Mouse (Mus musculus) neural tube, embryonic 13.5 days (tissue): Measurements from ENCODE around the gene Zfyve28. TPM values are rescaled to one million over a fixed set of nuclear protein-coding genes. Genes with fewer than 3 reads are reported as not detected.

Source experiments
- ATAC-seq: fragments of 200-750 bp; cut with Nextera tagmentation; 2 replicates; pipeline ENCODE4 v1.8.0; 2017; ENCODE audit warnings: low read depth, mild to moderate bottlenecking, moderate TSS enrichment, moderate library complexity
- H3K27ac ChIP-seq: fragments of 300-500 bp; sonication (generic); replicated peaks from 2 replicates; pipeline ENCODE4 v1.5.1; 2015; ENCODE audit warnings: moderate library complexity, mild to moderate bottlenecking, inconsistent platforms
- H3K27me3 ChIP-seq: fragments of 300-500 bp; sonication (generic); 2 replicates; pipeline ENCODE4 v1.6.1; 2015; ENCODE audit warnings: mild to moderate bottlenecking, inconsistent platforms
- H3K36me3 ChIP-seq: fragments of 300-500 bp; sonication (generic); 2 replicates; pipeline ENCODE4 v1.6.1; 2015; ENCODE audit warnings: mild to moderate bottlenecking, inconsistent platforms
- H3K4me1 ChIP-seq: fragments of 300-500 bp; sonication (generic); replicated peaks from 2 replicates; pipeline ENCODE4 v1.6.1; 2015; ENCODE audit warnings: inconsistent platforms
- H3K4me2 ChIP-seq: fragments of 300-500 bp; sonication (generic); 2 replicates; pipeline ENCODE4 v1.6.1; 2015; ENCODE audit warnings: inconsistent platforms, mild to moderate bottlenecking, moderate library complexity
- H3K4me3 ChIP-seq: fragments of 300-500 bp; sonication (generic); 2 replicates; pipeline ENCODE4 v1.5.1; 2015; ENCODE audit warnings: mild to moderate bottlenecking, inconsistent platforms
- H3K9ac ChIP-seq: fragments of 300-500 bp; sonication (generic); 2 replicates; pipeline ENCODE4 v1.6.1; 2015; ENCODE audit warnings: moderate library complexity, mild to moderate bottlenecking, inconsistent platforms
- H3K9me3 ChIP-seq: fragments of 300-500 bp; sonication (generic); 2 replicates; pipeline ENCODE4 v1.6.1; 2016; ENCODE audit warnings: inconsistent platforms
- WGBS: fragments of 180-500 bp; shearing (Covaris S2); methylation state at CpG from one replicate; pipeline ENCODE4 v1.1.7; 2015; 5-methylcytosine and 5-hydroxymethylcytosine counted together
- polyA plus RNA-seq: library from polyadenylated mRNA; unstranded; fragments of >200 nt; fragmentation: Nextera tagmentation; extraction: Ambion mirVana; gene quantifications from 2 replicates; pipeline ENCODE4 v1.2.1, GENCODE M21; 2015

Zfyve28 gene
- polyA plus RNA-seq, 1 experiment from 2014 or later = 6.9 TPM

DNA sequence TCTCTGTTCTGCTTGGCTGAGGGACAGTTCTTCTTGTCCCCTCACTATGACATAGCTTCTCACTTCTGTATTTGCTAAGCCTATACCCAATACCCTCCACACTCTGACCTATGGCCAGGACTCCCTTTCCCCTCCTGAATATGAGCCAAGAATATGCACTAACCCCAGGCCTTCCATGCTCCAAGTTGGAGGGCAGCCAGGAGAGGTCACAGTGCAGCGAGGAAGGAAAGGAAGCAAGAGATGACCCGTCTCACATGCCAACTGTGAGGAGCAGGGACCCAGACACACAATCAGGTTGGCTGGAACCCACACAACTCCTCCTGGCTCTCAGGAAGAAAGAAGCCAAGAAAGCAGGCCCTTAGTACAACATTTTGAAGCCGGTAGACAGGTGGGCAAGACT is 20.8 kb upstream of the Zfyve28 start:
- no peaks in the 10 kb centered on the region for H3K4me1 ChIP-seq
- no peaks in the 10 kb centered on the region for H3K9me3 ChIP-seq
- WGBS = 78% methylated on average over 3 of the region's 3 CpGs
- no peaks in the 10 kb centered on the region for H3K27me3 ChIP-seq
- H3K27ac ChIP-seq = no peak overlapping the region
- no peak overlapping the region for H3K4me2 ChIP-seq
- H3K4me3 ChIP-seq = no peak overlapping the region
- H3K36me3 ChIP-seq = no peaks in the 10 kb centered on the region
- ATAC-seq = no peak
- no peak overlapping the region for H3K9ac ChIP-seq

DNA sequence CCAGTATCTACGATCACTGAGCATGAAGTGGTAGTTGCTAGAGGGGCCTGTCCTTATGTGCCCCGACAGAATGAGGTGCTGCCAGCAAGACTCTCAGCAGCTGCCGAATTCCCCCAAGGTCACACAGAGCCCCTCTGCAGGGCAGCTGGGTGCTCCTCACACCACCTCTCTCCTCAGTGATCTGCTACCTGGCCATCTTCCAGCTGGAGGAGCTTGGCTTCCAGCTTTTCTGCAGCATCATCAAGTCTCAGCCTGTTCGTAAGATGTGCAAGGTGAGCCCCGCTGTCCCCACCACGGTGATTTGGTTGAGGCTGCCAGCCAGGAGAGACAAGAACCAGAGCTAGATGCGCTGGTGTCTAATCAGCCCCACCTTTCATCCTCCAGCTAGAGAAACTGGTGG is 14.1 kb upstream of the Zfyve28 start:
- H3K4me3 ChIP-seq = no peak overlapping the region
- H3K27me3 ChIP-seq = no peaks in the 10 kb centered on the region; the same call in 1 of the 2 replicates
- H3K9me3 ChIP-seq = no peaks in the 10 kb centered on the region
- H3K4me1 ChIP-seq = no peaks in the 10 kb centered on the region
- no peaks in the 10 kb centered on the region for H3K36me3 ChIP-seq
- H3K9ac ChIP-seq = no peak overlapping the region
- H3K27ac ChIP-seq = no peak overlapping the region
- ATAC-seq = no peak
- no peak overlapping the region for H3K4me2 ChIP-seq
- 87% methylated on average over 7 of the region's 7 CpGs for WGBS

DNA sequence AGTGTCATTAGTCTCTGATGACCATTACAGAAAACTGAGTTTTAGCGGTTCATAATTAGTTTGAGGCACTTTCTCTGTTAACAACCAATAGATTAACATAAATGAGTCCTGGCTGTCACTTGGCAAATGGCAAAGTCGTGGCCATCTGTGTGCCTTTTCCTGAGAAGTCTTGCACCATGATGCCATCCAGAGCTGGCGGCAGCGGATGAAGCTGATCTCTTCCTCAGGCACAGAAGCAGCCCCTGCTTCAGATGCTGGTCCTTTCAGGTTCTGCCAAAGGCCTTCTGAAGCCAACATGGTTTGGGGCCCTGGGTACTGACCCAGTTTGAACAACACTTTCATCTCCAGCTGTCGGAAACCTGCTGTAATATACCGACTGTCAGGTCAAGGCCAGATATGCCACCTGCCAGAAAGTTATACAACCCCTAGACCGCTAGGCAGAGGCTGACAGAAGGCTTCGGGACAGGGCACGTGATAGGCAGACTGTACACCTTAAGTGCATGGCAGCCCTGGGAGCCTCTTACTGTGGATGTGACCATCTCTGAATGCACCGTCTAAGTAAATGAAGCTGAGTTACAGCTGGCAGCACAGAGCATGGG is 10.8 kb upstream of the Zfyve28 start:
- Histone ChIP-seq H3K9ac (no peak overlapping the region), H3K4me2 (no peak overlapping the region), H3K27me3 (no peaks in the 10 kb centered on the region; the same call in 1 of the 2 replicates), H3K4me3 (no peak overlapping the region), H3K36me3 (no peaks in the 10 kb centered on the region), H3K4me1 (no peaks in the 10 kb centered on the region), H3K27ac (no peak overlapping the region), H3K9me3 (no peaks in the 10 kb centered on the region)
- no peak for ATAC-seq
- 87% methylated on average over 10 of the region's 10 CpGs for whole genome bisulfite sequencing

DNA sequence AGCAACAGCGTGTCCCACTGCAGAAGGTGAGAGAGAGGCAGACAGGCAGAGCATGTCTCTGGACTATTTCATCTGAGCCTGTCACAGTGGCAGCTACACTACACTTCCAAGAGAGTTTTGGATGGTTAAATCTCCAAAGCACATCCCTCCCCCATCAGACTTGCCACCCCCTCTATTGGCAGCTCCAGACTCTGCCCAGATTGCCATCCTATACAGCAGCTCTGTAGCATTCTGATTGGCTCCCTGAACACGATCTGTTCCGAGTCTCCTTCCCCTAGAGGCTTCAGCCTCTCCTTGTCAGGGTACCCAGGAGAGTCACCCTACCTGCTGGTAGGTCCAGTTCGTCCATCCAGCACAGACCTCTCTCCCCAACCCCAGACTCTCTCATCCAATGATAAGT is 9.8 kb upstream of the Zfyve28 start:
- no peak for ATAC-seq
- 52% methylated on average over 4 of the region's 4 CpGs for WGBS
- Histone ChIP-seq H3K9me3 (no peaks in the 10 kb centered on the region), H3K27me3 (no peaks in the 10 kb centered on the region; the same call in 1 of the 2 replicates), H3K9ac (no peak overlapping the region), H3K27ac (no peak overlapping the region), H3K4me1 (no peaks in the 10 kb centered on the region), H3K36me3 (no peaks in the 10 kb centered on the region), H3K4me2 (no peak overlapping the region), H3K4me3 (no peak overlapping the region)

DNA sequence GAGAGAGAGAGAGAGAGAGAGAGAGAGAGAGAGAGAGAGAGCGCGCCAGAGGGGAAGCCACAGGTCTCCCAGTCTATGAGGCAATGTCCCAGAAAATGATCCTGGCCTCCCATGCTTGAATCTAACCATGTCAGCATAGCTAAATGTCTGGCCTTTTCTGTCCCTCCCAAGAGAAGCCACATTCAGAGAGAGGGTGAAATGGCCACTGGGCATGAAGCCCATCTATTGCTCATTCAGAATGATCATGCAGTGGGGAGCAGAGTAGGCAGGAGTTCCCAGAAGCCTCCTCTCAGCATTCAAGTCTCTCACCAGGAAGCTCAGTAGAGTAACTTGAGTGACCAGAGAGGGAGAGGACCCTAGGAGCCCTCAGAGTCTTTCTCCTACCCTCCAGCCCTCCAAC is 6.9 kb upstream of the Zfyve28 start:
- no peak overlapping the region for H3K4me3 ChIP-seq
- H3K4me2 ChIP-seq = no peak overlapping the region
- no peaks in the 10 kb centered on the region for H3K36me3 ChIP-seq
- ATAC-seq = no peak
- no peak overlapping the region for H3K9ac ChIP-seq
- no peaks in the 10 kb centered on the region for H3K9me3 ChIP-seq
- WGBS = 95% methylated on average over 2 of the region's 2 CpGs
- no peaks in the 10 kb centered on the region for H3K4me1 ChIP-seq
- H3K27ac ChIP-seq = no peak overlapping the region
- H3K27me3 ChIP-seq = peaks cover 11% of the 10 kb centered on the region

DNA sequence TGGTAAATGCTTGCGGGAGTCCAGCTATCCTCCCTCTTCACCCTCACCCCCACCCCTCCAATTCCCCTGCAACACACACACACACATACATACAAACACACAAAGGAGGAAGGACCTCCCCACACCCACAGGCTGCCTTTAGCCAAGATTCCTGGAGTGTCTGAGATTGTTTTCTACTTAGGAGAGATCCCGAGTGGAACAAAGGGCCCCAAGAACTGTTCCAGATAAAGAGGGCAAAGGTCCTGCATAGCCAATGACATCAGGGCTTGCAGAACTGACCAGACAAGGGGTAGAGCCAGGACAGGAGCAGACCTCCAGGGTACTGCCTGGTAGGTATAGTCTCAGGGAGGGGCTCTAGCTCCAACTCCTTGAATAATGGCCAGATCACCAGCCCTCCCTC is 6.4 kb upstream of the Zfyve28 start:
- no peak for ATAC-seq
- Histone ChIP-seq H3K4me1 (no peaks in the 10 kb centered on the region), H3K36me3 (no peaks in the 10 kb centered on the region), H3K9ac (no peak overlapping the region), H3K4me3 (no peak overlapping the region), H3K4me2 (no peak overlapping the region), H3K27me3 (peaks cover 15% of the 10 kb centered on the region), H3K27ac (no peak overlapping the region), H3K9me3 (no peaks in the 10 kb centered on the region)
- WGBS = 48% methylated on average over 2 of the region's 2 CpGs

DNA sequence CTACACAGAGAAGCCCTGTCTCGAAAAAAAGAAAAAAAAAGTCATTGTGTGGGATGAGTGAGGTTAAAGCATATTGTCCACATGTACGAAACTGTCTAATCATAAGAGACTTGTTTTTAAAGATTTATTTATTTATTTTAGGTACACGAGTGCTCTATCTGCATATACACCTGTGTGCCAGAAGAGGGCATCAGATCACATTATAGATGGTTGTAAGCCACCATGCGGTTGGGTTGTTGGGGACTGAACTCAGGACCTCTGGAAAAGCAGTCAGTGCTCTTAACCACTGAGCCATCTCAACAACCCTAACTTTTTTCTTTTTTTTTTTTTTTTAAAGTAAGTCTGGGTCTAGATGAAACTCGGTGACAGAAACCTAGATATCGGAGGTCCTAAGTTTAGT is 5.1 kb upstream of the Zfyve28 start:
- Histone ChIP-seq H3K4me3 (no peak overlapping the region), H3K4me2 (no peak overlapping the region), H3K27ac (no peak overlapping the region), H3K9me3 (no peaks in the 10 kb centered on the region), H3K36me3 (no peaks in the 10 kb centered on the region), H3K9ac (no peak overlapping the region), H3K4me1 (no peaks in the 10 kb centered on the region), H3K27me3 (peaks cover 23% of the 10 kb centered on the region)
- 74% methylated on average over 6 of the region's 6 CpGs for WGBS
- no peak for ATAC-seq

DNA sequence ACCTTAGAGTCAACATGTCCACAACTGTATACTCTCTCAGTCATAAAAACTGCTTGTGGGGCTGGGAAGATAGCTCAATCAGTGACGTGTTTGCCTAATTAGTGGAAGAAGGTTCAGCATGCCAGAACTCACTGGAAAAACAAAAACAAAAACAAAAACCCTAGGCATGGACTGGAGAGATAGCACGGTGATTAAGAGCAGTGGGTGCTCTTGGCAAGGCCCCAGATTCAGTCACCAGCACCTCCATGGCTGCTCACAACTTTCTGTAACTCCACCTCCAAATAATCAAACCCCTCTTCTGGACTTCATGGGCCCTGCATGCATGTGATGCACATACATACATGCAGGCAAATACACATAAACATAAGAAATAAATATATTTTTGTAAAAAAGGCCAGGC is 1.0 kb upstream of the Zfyve28 start:
- peaks cover 52% of the 10 kb centered on the region for H3K27me3 ChIP-seq

DNA sequence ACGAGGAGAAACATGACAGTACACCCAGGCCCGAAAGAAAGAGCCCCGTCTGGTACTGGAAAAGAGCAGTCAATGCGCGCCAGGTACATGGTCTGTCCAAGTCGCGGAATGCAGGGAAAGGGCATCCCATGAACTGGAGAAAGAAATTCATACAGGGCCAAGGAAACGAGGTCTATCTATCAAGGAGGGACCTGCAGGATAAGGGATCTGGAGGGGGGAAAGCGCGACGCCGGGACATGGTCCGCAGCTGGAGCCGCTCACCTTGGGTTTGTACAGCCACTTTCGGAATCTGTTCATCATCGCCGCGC is 457 bp downstream of the Zfyve28 start:
- Histone ChIP-seq H3K27me3 (peaks cover 52% of the 10 kb centered on the region), H3K27ac (peak overlapping the region; percentile 64; the same call in 1 of the 2 replicates), H3K4me2 (peak overlapping the region; percentile 73), H3K9me3 (no peaks in the 10 kb centered on the region), H3K4me3 (peak overlapping the region; percentile 70), H3K9ac (peak overlapping the region; percentile 82), H3K36me3 (no peaks in the 10 kb centered on the region), H3K4me1 (peaks cover 20% of the 10 kb centered on the region)
- 1% methylated on average over 18 of the region's 18 CpGs for WGBS
- ATAC-seq = no peak; the same call in 1 of the 2 replicates

More for the DNA sequence above, 1.0 kb upstream of the Zfyve28 start:
- Histone ChIP-seq H3K4me2 (no peak overlapping the region), H3K27ac (no peak overlapping the region), H3K4me3 (no peak overlapping the region), H3K4me1 (peaks cover 20% of the 10 kb centered on the region), H3K9ac (no peak overlapping the region), H3K9me3 (no peaks in the 10 kb centered on the region), H3K36me3 (no peaks in the 10 kb centered on the region)
- no peak for ATAC-seq
- 61% methylated on average over 2 of the region's 2 CpGs for WGBS

DNA sequence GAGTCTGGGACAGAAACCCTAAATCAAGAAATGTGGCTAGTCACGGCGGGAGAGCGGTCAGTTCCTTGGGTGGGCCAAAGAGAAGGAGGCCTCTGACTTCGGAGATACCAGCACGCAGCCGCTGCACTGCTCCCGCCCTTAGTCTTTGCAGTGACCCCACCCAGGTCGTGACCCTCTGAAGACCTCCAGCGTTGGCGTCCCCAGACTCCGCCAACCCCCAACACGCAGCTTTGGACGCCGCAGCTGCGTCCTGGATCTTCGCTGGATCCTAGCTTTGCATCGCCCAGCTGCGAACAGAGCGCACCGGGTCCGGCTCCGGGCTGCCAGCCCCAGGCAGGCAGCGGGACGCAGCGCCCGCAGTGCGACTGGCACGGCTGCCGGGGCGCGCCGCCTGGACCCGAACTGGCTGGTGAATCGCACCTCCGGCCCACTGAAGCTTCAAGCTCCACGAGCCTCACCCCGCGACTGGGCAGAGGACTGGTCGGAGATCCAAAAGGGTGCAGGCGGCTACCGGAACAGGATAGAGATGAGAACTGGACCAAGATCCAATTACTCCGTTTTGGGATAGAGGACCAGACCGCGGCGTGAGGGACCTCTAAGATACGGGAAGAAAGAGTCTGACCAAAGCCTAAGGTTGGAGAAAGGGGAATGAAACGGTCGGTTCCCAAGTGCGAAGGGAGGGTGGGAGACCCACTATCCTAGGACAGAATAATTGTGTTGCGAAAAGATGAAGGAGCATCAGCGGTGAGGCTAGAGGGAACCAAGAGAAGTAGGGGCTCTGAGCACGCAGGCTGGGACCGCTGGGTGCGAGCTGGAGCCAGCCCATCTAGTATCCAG is 1.0 kb downstream of the Zfyve28 start:
- H3K27ac ChIP-seq = no peak overlapping the region
- under 1% methylated on average over 54 of the region's 54 CpGs for WGBS
- no peaks in the 10 kb centered on the region for H3K9me3 ChIP-seq
- peak overlapping the region; percentile 82 for H3K9ac ChIP-seq
- H3K4me3 ChIP-seq = peak overlapping the region; percentile 70
- ATAC-seq = peak; percentile 37; the same call in 1 of the 2 replicates
- no peaks in the 10 kb centered on the region for H3K36me3 ChIP-seq
- peaks cover 20% of the 10 kb centered on the region for H3K4me1 ChIP-seq
- peaks cover 52% of the 10 kb centered on the region for H3K27me3 ChIP-seq
- H3K4me2 ChIP-seq = peak overlapping the region; percentile 73

DNA sequence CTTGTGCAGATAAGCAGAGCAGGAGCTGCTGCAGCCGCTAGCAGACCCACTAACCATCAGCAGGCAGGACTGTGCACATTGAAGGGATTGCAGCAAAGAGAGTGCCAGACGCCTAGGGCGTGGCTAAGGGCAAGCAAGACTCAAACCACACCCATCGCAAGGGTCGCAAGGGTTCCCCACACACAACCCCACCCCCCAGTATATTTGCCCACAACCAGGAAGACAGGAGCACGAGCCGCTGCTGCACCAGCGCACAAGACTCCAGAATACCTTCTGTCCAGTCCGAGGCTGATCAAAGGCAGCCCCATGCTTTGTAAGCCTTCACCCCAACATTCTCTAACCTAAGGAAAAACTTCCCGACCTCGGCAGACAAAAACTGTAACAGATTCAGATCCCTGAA is 1.7 kb downstream of the Zfyve28 start:
- peak overlapping the region; percentile 73 for H3K4me2 ChIP-seq
- no peak for ATAC-seq
- 2% methylated on average over 11 of the region's 11 CpGs for WGBS
- peaks cover 52% of the 10 kb centered on the region for H3K27me3 ChIP-seq
- H3K27ac ChIP-seq = no peak overlapping the region
- H3K4me3 ChIP-seq = peak overlapping the region; percentile 70
- H3K4me1 ChIP-seq = peaks cover 20% of the 10 kb centered on the region
- H3K9me3 ChIP-seq = no peaks in the 10 kb centered on the region
- H3K36me3 ChIP-seq = no peaks in the 10 kb centered on the region
- H3K9ac ChIP-seq = peak overlapping the region; percentile 82; the same call in 1 of the 2 replicates

DNA sequence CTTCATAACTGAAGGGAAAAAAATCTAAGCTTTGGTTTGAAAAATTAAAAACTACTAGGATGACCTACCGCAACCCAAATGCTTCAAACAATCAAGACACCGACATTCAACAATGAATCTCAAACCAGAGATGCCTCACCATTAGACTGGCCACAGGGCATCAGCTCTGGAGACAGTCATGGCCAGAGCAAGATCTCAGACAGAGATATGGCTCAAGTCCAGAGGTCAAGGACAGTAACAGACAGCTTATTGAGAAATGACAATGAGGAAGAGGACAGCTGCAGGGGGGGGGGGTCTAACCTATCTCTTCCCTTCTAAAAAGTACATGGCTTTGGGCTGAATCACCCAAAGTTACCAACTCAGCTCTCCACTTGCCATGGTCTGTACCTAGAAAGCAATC is 3.0 kb downstream of the Zfyve28 start:
- H3K9ac ChIP-seq = no peak overlapping the region
- no peak overlapping the region for H3K4me2 ChIP-seq
- H3K27ac ChIP-seq = no peak overlapping the region
- no peak for ATAC-seq
- H3K4me1 ChIP-seq = peaks cover 20% of the 10 kb centered on the region
- no peak overlapping the region for H3K4me3 ChIP-seq
- peaks cover 42% of the 10 kb centered on the region for H3K27me3 ChIP-seq
- H3K36me3 ChIP-seq = no peaks in the 10 kb centered on the region
- no peaks in the 10 kb centered on the region for H3K9me3 ChIP-seq
- 91% methylated on average over 2 of the region's 2 CpGs for WGBS
